Mouse (Mus musculus) ES-Bruce4 (cell line): ENCODE measurements around the gene Dnah8. TPM values are rescaled to one million over a fixed set of nuclear protein-coding genes. Genes with fewer than 3 reads are reported as not detected.
A peak's percentile ranks its signal among the peaks of the same experiment; 100 is the strongest.

Source experiments
- H3K27ac ChIP-seq: 2 replicates; pipeline ENCODE4 v1.5.1; 2012; ENCODE audit warnings: low read length, inconsistent platforms; ENCODE audit not compliant: insufficient read depth
- H3K27me3 ChIP-seq: 2 replicates; pipeline ENCODE4 v1.6.1; 2012; ENCODE audit warnings: mild to moderate bottlenecking, low read length, inconsistent platforms; ENCODE audit not compliant: control insufficient read depth, poor library complexity, insufficient read depth, severe bottlenecking
- H3K36me3 ChIP-seq: 2 replicates; pipeline ENCODE4 v1.6.1; 2012; ENCODE audit warnings: inconsistent platforms, mild to moderate bottlenecking, low read length, moderate library complexity; ENCODE audit not compliant: control insufficient read depth, poor library complexity, insufficient read depth, severe bottlenecking
- H3K4me1 ChIP-seq: one replicate; pipeline ENCODE4 v1.8.1; 2011; ENCODE audit warnings: low read length; ENCODE audit not compliant: control insufficient read depth, insufficient read depth
- H3K4me3 ChIP-seq: 2 replicates; pipeline ENCODE4 v1.5.1; 2011; ENCODE audit warnings: low read depth, mild to moderate bottlenecking, low read length
- H3K9ac ChIP-seq: 2 replicates; pipeline ENCODE4 v1.6.1; 2012; ENCODE audit warnings: low read depth, mild to moderate bottlenecking, inconsistent platforms; ENCODE audit not compliant: poor library complexity, severe bottlenecking
- H3K9me3 ChIP-seq: replicated peaks from 2 replicates; pipeline ENCODE4 v1.6.1; 2012; ENCODE audit warnings: mild to moderate bottlenecking, low read length, inconsistent platforms; ENCODE audit not compliant: control insufficient read depth, poor library complexity, insufficient read depth, severe bottlenecking
- CTCF ChIP-seq: IDR thresholded peaks from one replicate; pipeline ENCODE4 v1.8.1; 2011; ENCODE audit warnings: low read depth, low read length
- EP300 ChIP-seq: IDR thresholded peaks from 2 replicates; pipeline ENCODE4 v1.6.1; 2011; ENCODE audit warnings: low read depth, low read length; ENCODE audit not compliant: insufficient read depth
- POLR2A ChIP-seq: IDR thresholded peaks from one replicate; pipeline ENCODE4 v1.8.1; 2011; ENCODE audit warnings: low read length; ENCODE audit not compliant: insufficient read depth
- polyA plus RNA-seq: library from polyadenylated mRNA; stranded (reverse); fragments of >200 nt; gene quantifications from 2 replicates; pipeline ENCODE4 v1.2.4, GENCODE M21; 2011; ENCODE audit warnings: low read depth; ENCODE audit not compliant: missing spikeins, insufficient read depth, insufficient read length

Gene Dnah8
- polyA plus RNA-seq, 1 experiment, result 25.8 TPM

DNA sequence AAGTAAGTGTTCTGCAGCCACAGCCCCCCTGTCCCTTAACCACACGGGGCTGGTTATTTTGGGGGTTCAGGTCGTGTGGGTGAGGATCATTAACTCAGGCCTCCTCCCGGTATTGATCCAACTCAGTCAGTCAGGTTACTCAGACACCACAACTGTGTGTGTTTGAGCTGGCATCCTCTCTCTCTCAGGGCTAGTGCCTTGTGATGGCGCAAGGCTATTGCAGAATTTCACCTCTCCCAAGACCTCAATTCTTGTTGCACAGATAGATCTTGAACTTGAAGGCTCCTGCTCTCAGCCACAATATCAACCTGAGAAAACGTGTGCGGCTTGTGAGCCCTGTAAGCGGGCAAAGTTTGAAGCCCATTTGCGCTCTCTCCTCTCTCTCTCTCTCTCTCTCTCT is 38.0 kb downstream of the Dnah8 start:
- H3K4me3 ChIP-seq, result no peak overlapping the region
- no peak overlapping the region for H3K27ac ChIP-seq
- H3K4me1 ChIP-seq, result peaks cover 8% of the 10 kb centered on the region
- no peak for TF ChIP-seq EP300
- TF ChIP-seq CTCF, result no peak
- TF ChIP-seq POLR2A, result no peak
- no peaks in the 10 kb centered on the region for H3K27me3 ChIP-seq
- H3K36me3 ChIP-seq, result no peaks in the 10 kb centered on the region
- peaks cover 5% of the 10 kb centered on the region; the same call in 1 of the 2 replicates for H3K9me3 ChIP-seq
- H3K9ac ChIP-seq, result no peak overlapping the region

DNA sequence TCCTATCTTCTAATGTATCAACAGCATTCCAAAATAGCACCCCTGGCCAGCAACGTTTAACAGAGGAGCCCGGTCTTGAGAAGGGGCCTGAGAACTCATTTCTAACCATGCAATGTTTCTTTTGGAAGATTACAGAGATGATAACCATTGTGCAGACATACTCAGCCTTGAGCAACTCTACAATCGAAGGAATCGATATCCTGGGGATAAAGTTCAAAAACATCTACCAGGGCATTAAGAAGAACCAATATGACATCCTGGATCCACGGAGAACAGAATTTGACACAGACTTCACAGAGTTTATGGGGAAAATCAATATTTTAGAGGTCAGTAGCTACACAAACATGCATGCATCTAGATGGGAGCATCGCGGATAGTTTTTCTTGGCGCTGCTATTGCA is 39.0 kb downstream of the Dnah8 start:
- Histone ChIP-seq H3K9me3 (peaks cover 5% of the 10 kb centered on the region; the same call in 1 of the 2 replicates), H3K27me3 (no peaks in the 10 kb centered on the region), H3K4me3 (no peak overlapping the region), H3K36me3 (no peaks in the 10 kb centered on the region), H3K9ac (no peak overlapping the region), H3K4me1 (peaks cover 8% of the 10 kb centered on the region), H3K27ac (no peak overlapping the region)
- TF ChIP-seq POLR2A, result no peak
- no peak for TF ChIP-seq EP300
- TF ChIP-seq CTCF, result no peak

DNA sequence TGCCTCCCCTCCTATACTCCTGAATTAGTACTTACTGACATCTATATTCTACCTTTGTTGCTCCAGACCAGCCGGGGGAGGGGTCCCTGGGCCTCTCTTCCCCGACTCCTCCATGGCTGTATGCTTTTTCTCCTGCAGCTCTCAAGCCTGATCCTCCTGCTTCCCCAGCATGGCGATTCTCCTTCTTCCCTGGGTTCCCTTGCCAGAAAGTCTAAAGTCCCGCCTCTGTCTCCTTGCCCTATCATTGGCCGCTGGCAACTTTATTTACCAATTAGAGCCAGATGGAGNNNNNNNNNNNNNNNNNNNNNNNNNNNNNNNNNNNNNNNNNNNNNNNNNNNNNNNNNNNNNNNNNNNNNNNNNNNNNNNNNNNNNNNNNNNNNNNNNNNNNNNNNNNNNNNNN is 40.7 kb downstream of the Dnah8 start:
- Histone ChIP-seq H3K4me3 (no peak overlapping the region), H3K27ac (no peak overlapping the region), H3K4me1 (peaks cover 6% of the 10 kb centered on the region), H3K9ac (no peak overlapping the region), H3K9me3 (peaks cover 5% of the 10 kb centered on the region; the same call in 1 of the 2 replicates), H3K36me3 (no peaks in the 10 kb centered on the region), H3K27me3 (no peaks in the 10 kb centered on the region)
- TF ChIP-seq POLR2A, result no peak
- TF ChIP-seq CTCF, result no peak
- TF ChIP-seq EP300, result no peak

GRCm38 (mm10) chr17:30672556-30672955 is 48.4 kb downstream of the Dnah8 start:
- TF ChIP-seq EP300 (no peak), CTCF (no peak), POLR2A (no peak)
- H3K27me3 ChIP-seq, result no peaks in the 10 kb centered on the region
- no peak overlapping the region for H3K4me3 ChIP-seq
- no peak overlapping the region for H3K9ac ChIP-seq
- no peak overlapping the region for H3K27ac ChIP-seq
- no peaks in the 10 kb centered on the region for H3K9me3 ChIP-seq
- no peaks in the 10 kb centered on the region for H3K36me3 ChIP-seq
- no peaks in the 10 kb centered on the region for H3K4me1 ChIP-seq

DNA sequence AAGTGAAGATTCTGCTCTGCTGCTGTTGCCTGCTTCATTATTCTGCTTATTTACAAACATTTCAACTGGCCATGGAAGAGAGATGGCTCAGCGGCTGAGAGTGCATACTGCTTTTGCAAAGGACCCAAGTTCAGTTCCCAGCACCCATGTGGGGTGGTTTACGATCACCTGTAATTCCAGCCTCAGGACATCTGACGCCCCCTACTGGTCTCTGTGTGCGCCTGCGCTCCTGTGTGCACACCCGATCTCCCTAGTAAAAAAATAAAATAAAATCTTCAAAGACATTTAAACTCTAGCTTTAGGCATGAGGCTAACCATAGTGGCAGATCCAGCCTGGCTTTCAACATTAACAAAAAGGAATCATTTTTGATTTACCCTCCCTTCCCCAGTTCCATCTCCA is 48.9 kb downstream of the Dnah8 start:
- Histone ChIP-seq H3K4me3 (no peak overlapping the region), H3K4me1 (no peaks in the 10 kb centered on the region), H3K36me3 (no peaks in the 10 kb centered on the region), H3K9me3 (no peaks in the 10 kb centered on the region), H3K9ac (no peak overlapping the region), H3K27ac (no peak overlapping the region), H3K27me3 (no peaks in the 10 kb centered on the region)
- TF ChIP-seq CTCF, result peak; percentile 41
- no peak for TF ChIP-seq EP300
- no peak for TF ChIP-seq POLR2A

DNA sequence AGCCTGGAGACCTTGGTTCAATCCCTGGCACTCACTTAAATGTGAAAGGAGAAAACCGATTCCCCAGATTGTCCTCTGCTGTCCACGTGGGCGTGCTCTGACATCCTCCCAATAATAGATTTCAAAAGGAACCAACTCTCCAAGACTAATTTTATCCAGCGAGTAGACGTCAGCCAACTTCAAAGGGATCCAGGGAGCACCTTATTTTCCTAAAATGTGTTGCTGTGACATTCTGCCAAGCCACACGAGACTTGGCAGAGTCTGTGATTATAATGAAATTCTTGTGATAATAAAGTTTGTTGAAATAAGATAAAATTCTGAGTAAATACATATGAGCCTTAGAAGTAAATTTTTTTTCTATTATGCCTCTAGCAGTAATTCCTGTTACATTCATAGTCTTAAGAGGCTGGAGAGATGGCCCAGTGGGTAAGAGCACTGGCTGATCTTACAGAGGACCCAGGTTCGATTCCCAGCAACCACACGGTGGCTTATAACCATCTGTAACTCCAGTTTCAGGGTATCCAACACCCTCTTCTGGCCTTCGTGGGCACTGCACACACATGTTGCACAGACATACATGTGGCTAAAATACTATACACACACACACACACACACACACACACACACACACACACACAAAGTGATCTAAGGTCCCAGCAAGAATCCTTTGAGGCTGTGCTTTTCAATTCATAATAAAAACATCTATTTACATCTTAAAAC is 51.0 kb downstream of the Dnah8 start:
- no peak overlapping the region for H3K4me3 ChIP-seq
- no peaks in the 10 kb centered on the region for H3K36me3 ChIP-seq
- H3K9ac ChIP-seq, result no peak overlapping the region
- H3K27ac ChIP-seq, result no peak overlapping the region
- TF ChIP-seq POLR2A (no peak), EP300 (no peak), CTCF (no peak)
- no peaks in the 10 kb centered on the region for H3K27me3 ChIP-seq
- no peaks in the 10 kb centered on the region for H3K4me1 ChIP-seq
- no peaks in the 10 kb centered on the region for H3K9me3 ChIP-seq
